Mouse (Mus musculus): ENCODE measurements around the gene Socs2. TPM values are rescaled to one million over a fixed set of nuclear protein-coding genes. Genes with fewer than 3 reads are reported as not detected.
"Not testable (repeated sequence)": the region's sequence is repeated elsewhere in the genome, so short reads cannot be mapped to it uniquely, and the experiment has no call there.

Gene Socs2
- polyA plus RNA-seq, 1 experiment from 2014 or later: 30.4 TPM

DNA sequence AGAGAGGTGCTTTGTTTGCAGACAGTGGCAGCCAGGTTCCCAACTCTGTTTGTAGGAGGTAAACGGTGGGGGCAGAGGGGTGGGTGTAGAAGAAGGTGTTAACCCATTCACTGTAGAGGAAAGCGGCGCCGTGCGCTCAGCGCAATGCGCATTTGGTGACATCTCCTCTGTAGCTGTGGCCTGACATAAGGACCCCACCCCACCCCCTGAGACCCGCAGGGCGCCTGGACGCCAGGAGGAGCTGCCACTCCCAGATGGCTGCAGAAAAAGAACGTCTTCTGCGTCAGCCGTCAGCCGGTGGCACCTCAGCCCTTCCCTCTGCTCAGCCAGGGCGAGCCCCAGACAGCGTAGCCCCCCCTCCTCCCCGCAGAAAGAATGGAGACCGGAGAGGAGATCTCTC is 18.5 kb downstream of the Socs2 start:
- DNase-seq (ENCODE audit: low spot score): peak; percentile 40
- Histone ChIP-seq H3K4me3 (peak overlapping the region; percentile 52), H3K9me3 (replicated peaks) (no peaks in the 10 kb centered on the region), H3K36me3 (no peaks in the 10 kb centered on the region), H3K4me1 (peaks cover 25% of the 10 kb centered on the region), H3K27me3 (ENCODE audit: low read depth, poor library complexity, severe bottlenecking) (peaks cover 30% of the 10 kb centered on the region), H3K27ac (replicated peaks) (0 out of 2 replicates have a peak overlapping the region, but pooled peaks have one; percentile 30)
- WGBS: under 1% methylated on average over 18 of the region's 18 CpGs

DNA sequence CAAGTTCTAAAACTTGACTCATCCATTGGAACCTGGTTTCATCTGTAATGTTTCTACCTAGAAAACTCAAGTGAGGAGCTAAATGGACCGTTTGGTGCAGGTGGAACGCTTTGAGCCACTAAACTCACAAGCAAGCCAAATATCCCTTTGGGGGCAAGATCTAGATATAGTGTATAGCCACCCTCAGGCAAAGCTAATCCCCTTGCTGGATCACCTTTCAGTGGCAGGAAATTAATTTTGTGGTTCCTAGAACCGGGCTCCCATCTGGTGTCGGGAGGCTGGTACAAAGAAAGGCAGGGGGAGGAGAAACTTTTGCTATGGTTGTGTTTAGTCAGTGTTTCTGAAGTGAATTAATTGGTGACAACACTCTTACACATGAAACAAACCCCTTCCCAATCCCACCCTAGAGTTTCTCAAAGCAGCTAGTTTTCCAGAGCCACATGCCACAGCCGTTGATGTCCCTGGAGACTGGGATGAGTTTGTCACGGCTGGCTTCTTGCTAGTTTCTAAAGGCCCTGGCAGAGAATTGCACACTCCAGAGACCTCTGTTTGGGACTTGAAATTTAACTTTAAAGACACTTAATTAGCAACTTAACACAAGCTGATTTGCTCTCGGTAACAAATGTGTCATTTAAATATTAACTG is 19.7 kb downstream of the Socs2 start:
- Histone ChIP-seq H3K9me3 (replicated peaks) (no peaks in the 10 kb centered on the region), H3K4me1 (peaks cover 25% of the 10 kb centered on the region), H3K4me3 (no peak overlapping the region), H3K36me3 (no peaks in the 10 kb centered on the region), H3K27me3 (ENCODE audit: low read depth, poor library complexity, severe bottlenecking) (peaks cover 30% of the 10 kb centered on the region), H3K27ac (replicated peaks) (no peak overlapping the region)
- 52% methylated on average over 7 of the region's 7 CpGs for WGBS
- DNase-seq (ENCODE audit: low spot score): no peak

DNA sequence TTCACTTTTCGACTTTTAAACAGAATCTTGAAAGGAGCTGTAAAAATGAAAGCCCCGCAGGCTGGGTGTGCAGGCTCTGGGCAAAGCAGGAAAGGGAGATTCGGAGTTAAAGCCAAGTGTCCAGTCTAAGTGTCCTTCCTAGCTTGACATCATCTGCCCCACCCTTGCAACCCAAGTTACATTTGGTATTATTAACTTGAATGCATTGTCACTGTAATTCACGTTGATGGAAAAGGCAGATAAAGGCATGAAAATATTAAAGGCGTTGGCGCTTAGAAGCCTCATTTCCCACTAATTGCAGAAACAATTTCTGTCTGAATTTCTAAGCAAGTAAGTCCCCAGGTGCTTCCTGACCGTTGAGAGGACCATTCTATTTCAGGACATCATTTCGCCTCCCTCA is 20.6 kb downstream of the Socs2 start:
- DNase-seq (ENCODE audit: low spot score): no peak
- H3K36me3 ChIP-seq: no peaks in the 10 kb centered on the region
- 87% methylated on average over 8 of the region's 8 CpGs for WGBS
- no peak overlapping the region for H3K27ac ChIP-seq (replicated peaks)
- peaks cover 30% of the 10 kb centered on the region for H3K27me3 ChIP-seq (ENCODE audit: low read depth, poor library complexity, severe bottlenecking)
- peaks cover 25% of the 10 kb centered on the region for H3K4me1 ChIP-seq
- H3K4me3 ChIP-seq: no peak overlapping the region
- no peaks in the 10 kb centered on the region for H3K9me3 ChIP-seq (replicated peaks)

DNA sequence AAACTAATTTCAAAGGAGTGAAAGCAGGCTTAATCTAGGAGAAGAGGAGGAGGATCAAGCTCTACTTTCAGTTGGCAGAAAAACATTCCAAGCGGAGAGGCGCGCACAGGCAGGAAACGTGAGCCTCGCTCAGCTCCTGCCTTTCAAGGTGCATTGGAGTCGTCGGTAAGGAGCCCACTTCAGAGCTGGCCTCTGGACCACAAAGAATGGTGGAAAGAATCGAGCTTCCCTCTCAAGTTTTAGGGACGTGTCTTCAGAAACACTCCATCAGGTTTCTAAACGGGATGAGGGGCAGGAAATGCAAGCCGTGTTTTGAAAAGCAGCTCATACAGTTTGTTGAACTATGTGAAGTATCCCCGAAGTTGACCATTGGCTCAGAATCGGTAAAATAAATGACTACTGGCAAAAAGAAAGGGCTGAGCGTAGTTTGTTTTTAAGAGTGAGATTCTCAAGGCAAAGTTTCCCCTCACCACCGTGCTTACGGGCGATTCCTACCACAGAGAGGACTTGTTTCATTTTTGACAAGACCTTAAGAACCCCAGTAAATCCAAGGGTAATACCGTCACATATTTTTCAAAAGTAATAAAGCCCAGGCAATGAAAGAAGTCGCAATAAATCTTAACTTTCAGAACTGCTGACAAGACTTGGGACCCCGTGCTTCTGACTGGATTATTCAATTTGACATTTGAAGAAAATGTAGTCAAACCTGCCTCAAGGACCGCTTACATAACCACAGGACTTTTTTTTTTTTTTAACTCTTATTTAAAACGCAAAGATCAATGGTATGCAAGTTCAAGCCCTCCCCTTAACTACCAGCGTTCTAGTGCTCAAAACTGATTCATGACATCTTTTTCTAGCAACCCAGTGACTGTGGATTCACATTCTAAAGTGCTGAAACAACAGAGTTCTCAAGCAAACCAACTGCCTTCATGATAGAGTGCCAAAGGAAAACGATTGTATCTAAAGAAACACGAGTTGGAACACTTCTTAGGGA is 21.9 kb downstream of the Socs2 start:
- Histone ChIP-seq H3K27me3 (ENCODE audit: low read depth, poor library complexity, severe bottlenecking) (peaks cover 30% of the 10 kb centered on the region), H3K9me3 (replicated peaks) (no peaks in the 10 kb centered on the region), H3K36me3 (no peaks in the 10 kb centered on the region), H3K27ac (replicated peaks) (no peak overlapping the region), H3K4me3 (no peak overlapping the region), H3K4me1 (peaks cover 25% of the 10 kb centered on the region)
- DNase-seq (ENCODE audit: low spot score): no peak
- WGBS: 60% methylated on average over 25 of the region's 25 CpGs

DNA sequence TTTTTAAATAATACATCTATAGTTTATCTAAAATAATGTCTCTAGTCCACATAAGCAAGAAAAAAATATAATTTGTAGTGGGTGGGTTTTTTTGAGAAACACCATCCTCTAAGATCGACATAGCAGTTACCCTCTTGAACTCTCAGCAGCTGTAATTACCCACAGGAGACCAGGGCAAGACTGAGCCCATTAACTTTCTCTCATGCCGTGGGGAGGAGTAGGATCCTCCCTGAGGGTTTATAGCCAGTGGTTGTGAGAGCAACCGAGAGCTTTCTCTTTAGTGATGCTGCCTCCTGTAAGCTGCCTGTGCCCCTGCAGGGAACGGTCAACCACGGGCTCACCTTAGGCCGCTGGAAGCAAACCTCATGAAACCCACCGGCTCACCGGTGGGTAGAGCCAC is 24.9 kb downstream of the Socs2 start:
- H3K9me3 ChIP-seq (replicated peaks): no peaks in the 10 kb centered on the region
- no peak for DNase-seq (ENCODE audit: low spot score)
- peaks cover 6% of the 10 kb centered on the region; the same call in 1 of the 2 replicates for H3K27me3 ChIP-seq (ENCODE audit: low read depth, poor library complexity, severe bottlenecking)
- no peak overlapping the region for H3K4me3 ChIP-seq
- H3K4me1 ChIP-seq: peaks cover 1% of the 10 kb centered on the region; the same call in 1 of the 2 replicates
- no peaks in the 10 kb centered on the region for H3K36me3 ChIP-seq
- no peak overlapping the region for H3K27ac ChIP-seq (replicated peaks)
- 82% methylated on average over 8 of the region's 8 CpGs for WGBS

DNA sequence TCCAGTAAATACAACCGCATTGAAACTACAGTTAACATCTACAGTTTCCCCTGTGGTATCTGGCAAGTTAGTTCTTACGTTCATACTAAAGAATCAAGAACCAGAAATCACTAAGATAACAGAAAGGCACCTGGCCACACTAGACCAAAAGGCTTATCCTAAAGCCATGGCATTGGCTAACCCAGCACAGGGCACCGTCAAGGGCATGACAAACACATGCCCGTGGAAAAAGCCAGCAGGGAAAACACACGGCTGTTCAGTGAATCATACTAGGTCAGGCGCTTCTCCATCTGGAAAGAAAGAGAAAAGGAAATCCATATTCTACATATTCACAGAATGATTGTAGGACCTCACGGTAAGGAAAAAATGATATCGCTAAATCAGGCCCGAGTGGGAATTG is 26.1 kb downstream of the Socs2 start:
- 94% methylated on average over 9 of the region's 9 CpGs for WGBS
- no peak overlapping the region for H3K27ac ChIP-seq (replicated peaks)
- no peaks in the 10 kb centered on the region for H3K36me3 ChIP-seq
- H3K4me3 ChIP-seq: no peak overlapping the region
- H3K9me3 ChIP-seq (replicated peaks): no peaks in the 10 kb centered on the region
- 0 out of 2 replicates have a peak, but pooled peaks cover 4% of the 10 kb centered on the region for H3K27me3 ChIP-seq (ENCODE audit: low read depth, poor library complexity, severe bottlenecking)
- H3K4me1 ChIP-seq: no peaks in the 10 kb centered on the region
- DNase-seq (ENCODE audit: low spot score): no peak

DNA sequence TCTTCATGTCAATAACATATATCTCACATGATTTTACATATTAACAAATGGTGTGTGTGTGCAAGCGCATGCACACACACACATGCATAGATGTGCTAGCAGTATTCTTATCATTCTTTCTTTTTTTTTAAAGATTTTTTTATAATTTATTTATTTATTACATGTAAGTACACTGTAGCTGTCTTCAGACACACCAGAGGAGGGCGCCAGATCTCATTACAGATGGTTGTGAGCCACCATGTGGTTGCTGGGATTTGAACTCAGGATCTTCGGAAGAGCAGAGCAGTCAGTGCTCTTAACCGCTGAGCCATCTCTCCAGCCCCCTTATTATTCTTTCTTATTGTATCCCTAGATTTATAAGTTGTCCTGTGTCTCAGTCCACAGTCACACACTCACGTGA is 27.2 kb downstream of the Socs2 start:
- 97% methylated on average over 5 of the region's 5 CpGs for WGBS
- H3K36me3 ChIP-seq; H3K9me3 ChIP-seq (replicated peaks); DNase-seq (ENCODE audit: low spot score); H3K27me3 ChIP-seq (ENCODE audit: low read depth, poor library complexity, severe bottlenecking); H3K4me1 ChIP-seq; H3K27ac ChIP-seq (replicated peaks); H3K4me3 ChIP-seq: not testable (repeated sequence)

DNA sequence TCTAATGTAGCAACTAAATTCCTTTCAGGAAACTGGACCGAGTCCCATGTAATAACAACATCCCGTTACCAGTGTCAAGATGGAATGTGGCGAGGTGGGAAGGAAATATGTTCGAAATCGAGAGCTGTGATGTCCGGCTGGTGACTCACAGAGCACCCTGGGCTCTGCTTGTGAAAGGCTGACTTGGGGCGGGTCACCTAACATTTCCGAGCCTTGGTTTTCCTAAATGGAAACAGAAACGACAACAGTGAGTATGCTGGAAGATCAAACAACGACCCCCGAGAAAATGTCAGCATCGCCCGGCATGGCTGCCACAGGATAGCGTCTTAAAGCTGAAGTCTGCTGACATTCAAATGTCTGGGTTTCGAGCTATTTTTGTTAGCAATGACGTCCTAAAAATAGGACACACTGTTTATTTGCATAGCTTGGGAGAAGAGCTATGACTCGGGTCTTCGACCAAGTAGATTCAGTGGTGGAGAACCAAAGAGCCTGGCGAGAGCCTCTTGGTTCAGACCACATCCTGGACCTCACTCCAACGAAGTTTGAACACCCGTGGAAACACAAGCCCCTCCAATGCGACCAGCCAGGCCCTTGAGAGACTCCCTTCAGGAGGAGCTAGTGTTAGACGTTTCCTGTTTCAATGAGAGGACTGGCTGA is 28.0 kb downstream of the Socs2 start:
- Histone ChIP-seq H3K4me3 (no peak overlapping the region), H3K4me1 (no peaks in the 10 kb centered on the region), H3K36me3 (no peaks in the 10 kb centered on the region), H3K27ac (replicated peaks) (no peak overlapping the region), H3K27me3 (ENCODE audit: low read depth, poor library complexity, severe bottlenecking) (no peaks in the 10 kb centered on the region), H3K9me3 (replicated peaks) (no peaks in the 10 kb centered on the region)
- no peak for DNase-seq (ENCODE audit: low spot score)
- 80% methylated on average over 23 of the region's 23 CpGs for WGBS

DNA sequence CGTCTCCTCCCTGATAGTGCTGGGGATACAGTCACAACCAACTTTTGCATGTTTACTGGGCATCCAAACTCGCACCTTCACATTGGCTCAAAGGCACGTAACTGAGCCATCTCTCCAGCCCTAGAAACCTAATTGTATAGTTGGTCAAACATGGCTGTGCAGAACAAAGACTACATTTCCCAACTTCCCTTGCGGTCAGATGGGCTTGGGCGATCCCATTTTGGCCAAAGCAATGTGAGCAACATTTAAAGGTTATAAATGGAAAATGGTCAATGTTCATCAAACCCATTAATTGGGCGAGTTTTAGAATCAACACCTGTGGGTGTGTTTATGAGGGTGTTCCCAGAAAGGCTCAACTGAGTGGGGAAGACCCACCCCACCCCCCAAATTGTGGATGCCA is 30.5 kb downstream of the Socs2 start:
- Histone ChIP-seq H3K27ac (replicated peaks) (no peak overlapping the region), H3K27me3 (ENCODE audit: low read depth, poor library complexity, severe bottlenecking) (no peaks in the 10 kb centered on the region), H3K9me3 (replicated peaks) (no peaks in the 10 kb centered on the region), H3K4me1 (no peaks in the 10 kb centered on the region), H3K36me3 (no peaks in the 10 kb centered on the region), H3K4me3 (no peak overlapping the region)
- no peak for DNase-seq (ENCODE audit: low spot score)
- 88% methylated on average over 6 of the region's 6 CpGs for WGBS

DNA sequence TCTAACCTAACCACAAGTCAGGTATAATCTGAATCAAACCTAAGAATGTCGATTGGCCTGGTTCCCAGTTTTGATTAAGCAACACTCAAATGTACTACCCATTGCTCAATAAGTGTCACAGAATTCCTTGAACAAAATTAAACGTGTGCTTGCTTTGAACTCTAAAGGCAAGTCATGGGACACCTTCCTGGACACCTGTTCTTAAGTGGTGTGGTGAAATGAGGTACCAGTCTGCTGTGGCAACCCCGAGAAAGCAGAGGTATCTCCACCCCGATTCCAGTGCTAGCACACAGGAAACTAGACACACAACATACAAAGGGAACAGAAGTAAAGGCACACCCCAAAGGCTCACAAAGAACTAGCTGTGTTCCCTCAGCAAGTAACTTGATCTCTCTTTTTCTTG is 31.2 kb downstream of the Socs2 start:
- no peaks in the 10 kb centered on the region for H3K4me1 ChIP-seq
- no peaks in the 10 kb centered on the region for H3K27me3 ChIP-seq (ENCODE audit: low read depth, poor library complexity, severe bottlenecking)
- H3K9me3 ChIP-seq (replicated peaks): peaks cover 3% of the 10 kb centered on the region; the same call in 1 of the 2 replicates
- 90% methylated on average over 4 of the region's 4 CpGs for WGBS
- no peaks in the 10 kb centered on the region for H3K36me3 ChIP-seq
- H3K27ac ChIP-seq (replicated peaks): no peak overlapping the region
- no peak for DNase-seq (ENCODE audit: low spot score)
- H3K4me3 ChIP-seq: no peak overlapping the region

DNA sequence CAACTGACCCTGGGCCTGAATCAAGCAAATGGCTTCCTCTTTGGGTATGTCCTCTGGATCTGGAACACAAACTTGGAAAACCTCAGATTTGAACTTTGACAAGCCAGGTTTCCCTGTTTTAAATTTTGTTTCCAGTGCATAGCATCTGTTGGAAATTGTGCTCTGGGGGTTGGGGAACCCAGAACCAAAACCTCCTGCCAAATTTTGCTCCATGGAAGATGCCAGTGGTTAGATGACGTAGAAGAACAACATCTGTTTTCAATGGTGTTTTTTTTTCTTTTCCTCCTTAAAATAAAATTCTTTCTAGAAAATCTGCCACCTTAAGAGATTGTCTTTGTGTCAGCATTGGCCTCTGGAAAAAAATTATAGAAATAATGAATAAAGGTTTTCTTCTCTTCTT is 31.9 kb downstream of the Socs2 start:
- H3K9me3 ChIP-seq (replicated peaks): peaks cover 8% of the 10 kb centered on the region; the same call in 1 of the 2 replicates
- H3K27me3 ChIP-seq (ENCODE audit: low read depth, poor library complexity, severe bottlenecking): no peaks in the 10 kb centered on the region
- H3K36me3 ChIP-seq: no peaks in the 10 kb centered on the region
- H3K4me3 ChIP-seq: no peak overlapping the region
- no peaks in the 10 kb centered on the region for H3K4me1 ChIP-seq
- H3K27ac ChIP-seq (replicated peaks): no peak overlapping the region
- DNase-seq (ENCODE audit: low spot score): no peak
- 84% methylated on average over 1 of the region's 1 CpGs for WGBS

DNA sequence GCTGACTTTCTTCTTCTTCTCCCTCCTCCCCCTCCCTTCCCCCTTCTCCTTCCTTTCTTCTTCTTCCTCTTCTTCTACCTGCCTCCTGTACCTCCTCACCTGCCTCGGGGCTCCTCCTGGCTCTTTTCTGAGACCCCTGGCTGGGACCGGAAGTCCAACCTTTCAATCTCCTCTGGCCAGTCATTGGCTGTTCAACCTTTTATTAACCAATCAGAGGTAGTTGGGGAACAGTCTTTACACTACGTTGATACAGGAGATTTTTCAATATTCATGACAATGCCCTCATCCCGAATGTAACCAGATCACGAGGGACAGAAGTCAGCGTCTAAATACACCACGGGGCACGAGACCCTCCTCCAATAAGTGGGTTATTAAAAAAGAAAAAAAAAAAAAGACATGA is 32.5 kb downstream of the Socs2 start:
- 92% methylated on average over 8 of the region's 8 CpGs for WGBS
- Histone ChIP-seq H3K27ac (replicated peaks) (no peak overlapping the region), H3K4me1 (no peaks in the 10 kb centered on the region), H3K36me3 (no peaks in the 10 kb centered on the region), H3K4me3 (no peak overlapping the region), H3K9me3 (replicated peaks) (peaks cover 8% of the 10 kb centered on the region; the same call in 1 of the 2 replicates), H3K27me3 (ENCODE audit: low read depth, poor library complexity, severe bottlenecking) (no peaks in the 10 kb centered on the region)
- DNase-seq (ENCODE audit: low spot score): no peak
